Mouse (Mus musculus): ENCODE data around the gene Gm49601. TPM values are rescaled to one million over a fixed set of nuclear protein-coding genes. Genes with fewer than 3 reads are reported as not detected.

The Gm49601 gene
- polyA plus RNA-seq, 1 experiment from 2014 or later: 4.5 TPM

- WGBS: 84% methylated on average over 4 of the region's 4 CpGs
- no peak for ATAC-seq (ENCODE audit: insufficient number of reproducible peaks, insufficient read depth, low FRiP score, low TSS enrichment, low read depth)
Measured at GRCm38 (mm10) chr16:18642897-18643296, 16.7 kb upstream of the Gm49601 start.

GRCm38 (mm10) chr16:18642291-18642690 is 16.1 kb upstream of the Gm49601 start:
- Histone ChIP-seq H3K4me3 (no peak overlapping the region), H3K4me2 (no peak overlapping the region), H3K27me3 (0 out of 2 replicates have a peak, but pooled peaks cover 4% of the 10 kb centered on the region), H3K4me1 (peaks cover 7% of the 10 kb centered on the region), H3K36me3 (no peaks in the 10 kb centered on the region), H3K9ac (no peak overlapping the region), H3K27ac (no peak overlapping the region; the same call in 1 of the 2 replicates), H3K9me3 (no peaks in the 10 kb centered on the region)
- ATAC-seq (ENCODE audit: insufficient number of reproducible peaks, insufficient read depth, low FRiP score, low TSS enrichment, low read depth): no peak
- WGBS: 57% methylated on average over 7 of the region's 7 CpGs

More at GRCm38 (mm10) chr16:18642897-18643296, 16.7 kb upstream of the Gm49601 start:
- Histone ChIP-seq H3K9me3 (no peaks in the 10 kb centered on the region), H3K9ac (no peak overlapping the region), H3K27ac (no peak overlapping the region), H3K4me2 (no peak overlapping the region), H3K4me3 (no peak overlapping the region), H3K27me3 (0 out of 2 replicates have a peak, but pooled peaks cover 4% of the 10 kb centered on the region), H3K36me3 (no peaks in the 10 kb centered on the region), H3K4me1 (peaks cover 7% of the 10 kb centered on the region)

GRCm38 (mm10) chr16:18639382-18639929 is 13.2 kb upstream of the Gm49601 start:
- Histone ChIP-seq H3K36me3 (no peaks in the 10 kb centered on the region), H3K4me3 (no peak overlapping the region), H3K27ac (no peak overlapping the region), H3K9me3 (no peaks in the 10 kb centered on the region), H3K4me2 (no peak overlapping the region), H3K9ac (no peak overlapping the region), H3K27me3 (0 out of 2 replicates have a peak, but pooled peaks cover 4% of the 10 kb centered on the region), H3K4me1 (no peaks in the 10 kb centered on the region)
- ATAC-seq (ENCODE audit: insufficient number of reproducible peaks, insufficient read depth, low FRiP score, low TSS enrichment, low read depth): no peak
- 82% methylated on average over 1 of the region's 1 CpGs for WGBS

- Histone ChIP-seq H3K9ac (no peak overlapping the region), H3K36me3 (no peaks in the 10 kb centered on the region), H3K4me1 (no peaks in the 10 kb centered on the region), H3K9me3 (no peaks in the 10 kb centered on the region), H3K27me3 (0 out of 2 replicates have a peak, but pooled peaks cover 4% of the 10 kb centered on the region), H3K27ac (no peak overlapping the region), H3K4me3 (no peak overlapping the region), H3K4me2 (no peak overlapping the region)
- WGBS: 39% methylated on average over 2 of the region's 2 CpGs
- ATAC-seq (ENCODE audit: insufficient number of reproducible peaks, insufficient read depth, low FRiP score, low TSS enrichment, low read depth): no peak
Measured at GRCm38 (mm10) chr16:18638396-18638795, 12.2 kb upstream of the Gm49601 start.

GRCm38 (mm10) chr16:18636804-18637203 is 10.6 kb upstream of the Gm49601 start:
- Histone ChIP-seq H3K27me3 (0 out of 2 replicates have a peak, but pooled peaks cover 4% of the 10 kb centered on the region), H3K36me3 (no peaks in the 10 kb centered on the region), H3K9me3 (no peaks in the 10 kb centered on the region), H3K9ac (no peak overlapping the region), H3K4me1 (no peaks in the 10 kb centered on the region), H3K4me3 (no peak overlapping the region), H3K4me2 (no peak overlapping the region), H3K27ac (no peak overlapping the region)
- no peak for ATAC-seq (ENCODE audit: insufficient number of reproducible peaks, insufficient read depth, low FRiP score, low TSS enrichment, low read depth)
- WGBS: 38% methylated on average over 3 of the region's 3 CpGs

- no peaks in the 10 kb centered on the region for H3K4me1 ChIP-seq
- 0 out of 2 replicates have a peak, but pooled peaks cover 4% of the 10 kb centered on the region for H3K27me3 ChIP-seq
- H3K36me3 ChIP-seq: no peaks in the 10 kb centered on the region
- H3K4me2 ChIP-seq: no peak overlapping the region
- no peaks in the 10 kb centered on the region for H3K9me3 ChIP-seq
- WGBS: 72% methylated on average over 5 of the region's 5 CpGs
- ATAC-seq (ENCODE audit: insufficient number of reproducible peaks, insufficient read depth, low FRiP score, low TSS enrichment, low read depth): no peak
- H3K27ac ChIP-seq: no peak overlapping the region
- H3K4me3 ChIP-seq: no peak overlapping the region
- H3K9ac ChIP-seq: no peak overlapping the region
Measured at GRCm38 (mm10) chr16:18636401-18636800, 10.2 kb upstream of the Gm49601 start.

- ATAC-seq (ENCODE audit: insufficient number of reproducible peaks, insufficient read depth, low FRiP score, low TSS enrichment, low read depth): no peak
- Histone ChIP-seq H3K4me3 (no peak overlapping the region), H3K27me3 (0 out of 2 replicates have a peak, but pooled peaks cover under 1% of the 10 kb centered on the region), H3K4me1 (peaks cover 10% of the 10 kb centered on the region), H3K36me3 (no peaks in the 10 kb centered on the region), H3K9ac (no peak overlapping the region), H3K27ac (no peak overlapping the region), H3K9me3 (no peaks in the 10 kb centered on the region), H3K4me2 (no peak overlapping the region)
- whole genome bisulfite sequencing: 14% methylated on average over 1 of the region's 1 CpGs
Measured at GRCm38 (mm10) chr16:18633333-18633732, 7.1 kb upstream of the Gm49601 start.

GRCm38 (mm10) chr16:18632816-18633215 is 6.6 kb upstream of the Gm49601 start:
- H3K27ac ChIP-seq: no peak overlapping the region
- 59% methylated on average over 2 of the region's 2 CpGs for WGBS

GRCm38 (mm10) chr16:18632059-18632458 is 5.8 kb upstream of the Gm49601 start:
- Histone ChIP-seq H3K9me3 (no peaks in the 10 kb centered on the region), H3K36me3 (no peaks in the 10 kb centered on the region), H3K4me3 (no peak overlapping the region), H3K4me2 (no peak overlapping the region), H3K9ac (no peak overlapping the region), H3K27ac (no peak overlapping the region), H3K4me1 (peaks cover 22% of the 10 kb centered on the region), H3K27me3 (peaks cover 8% of the 10 kb centered on the region)
- WGBS: 52% methylated on average over 3 of the region's 3 CpGs
- ATAC-seq (ENCODE audit: insufficient number of reproducible peaks, insufficient read depth, low FRiP score, low TSS enrichment, low read depth): no peak

More at GRCm38 (mm10) chr16:18632816-18633215, 6.6 kb upstream of the Gm49601 start:
- no peak overlapping the region for H3K4me3 ChIP-seq
- peaks cover under 1% of the 10 kb centered on the region; the same call in 1 of the 2 replicates for H3K27me3 ChIP-seq
- H3K4me2 ChIP-seq: no peak overlapping the region
- H3K9me3 ChIP-seq: no peaks in the 10 kb centered on the region
- ATAC-seq (ENCODE audit: insufficient number of reproducible peaks, insufficient read depth, low FRiP score, low TSS enrichment, low read depth): no peak
- peaks cover 15% of the 10 kb centered on the region for H3K4me1 ChIP-seq
- H3K36me3 ChIP-seq: no peaks in the 10 kb centered on the region
- no peak overlapping the region for H3K9ac ChIP-seq

- H3K27me3 ChIP-seq: peaks cover 15% of the 10 kb centered on the region
- no peaks in the 10 kb centered on the region for H3K36me3 ChIP-seq
- H3K4me1 ChIP-seq: peaks cover 29% of the 10 kb centered on the region
- H3K27ac ChIP-seq: no peak overlapping the region
- ATAC-seq (ENCODE audit: insufficient number of reproducible peaks, insufficient read depth, low FRiP score, low TSS enrichment, low read depth): no peak
- no peak overlapping the region for H3K4me2 ChIP-seq
- no peak overlapping the region for H3K4me3 ChIP-seq
- H3K9me3 ChIP-seq: no peaks in the 10 kb centered on the region
- 51% methylated on average over 7 of the region's 7 CpGs for WGBS
- H3K9ac ChIP-seq: no peak overlapping the region
Measured at GRCm38 (mm10) chr16:18631141-18631540, 4.9 kb upstream of the Gm49601 start.

GRCm38 (mm10) chr16:18630291-18630690 is 4.1 kb upstream of the Gm49601 start:
- Histone ChIP-seq H3K9ac (peak overlapping the region; percentile 87), H3K4me2 (peak overlapping the region; percentile 86), H3K4me1 (peaks cover 37% of the 10 kb centered on the region), H3K36me3 (peaks cover 3% of the 10 kb centered on the region; the same call in 1 of the 2 replicates), H3K9me3 (no peaks in the 10 kb centered on the region), H3K4me3 (peak overlapping the region; percentile 82), H3K27ac (0 out of 2 replicates have a peak overlapping the region, but pooled peaks have one; percentile 39), H3K27me3 (peaks cover 23% of the 10 kb centered on the region)
- WGBS: 60% methylated on average over 5 of the region's 5 CpGs
- ATAC-seq (ENCODE audit: insufficient number of reproducible peaks, insufficient read depth, low FRiP score, low TSS enrichment, low read depth): no peak

Measured in embryonic facial prominence, embryonic 13.5 days (tissue).